Mouse (Mus musculus): ENCODE measurements around the gene Car9.
"Not testable (repeated sequence)": the region's sequence is repeated elsewhere in the genome, so short reads cannot be mapped to it uniquely, and the experiment has no call there.

Car9 gene

GRCm38 (mm10) chr4:43513300-43513699, 6.5 kb downstream of the Car9 start:
- in situ Hi-C loops (cut with MboI; ENCODE audit: low pct_unique_long_range_greater_than_20kb in 1 of 2, low sequenced_read_pairs in 2 of 2, unreplicated experiment in 1 of 2): no loop called here

GRCm38 (mm10) chr4:43513791-43514190, 7.0 kb downstream of the Car9 start:
- in situ Hi-C loops (cut with MboI; ENCODE audit: low pct_unique_long_range_greater_than_20kb in 1 of 2, low sequenced_read_pairs in 2 of 2, unreplicated experiment in 1 of 2): no loop called here

- in situ Hi-C loops (cut with MboI; ENCODE audit: low pct_unique_long_range_greater_than_20kb in 1 of 2, low sequenced_read_pairs in 2 of 2, unreplicated experiment in 1 of 2): no loop called here
Observed at GRCm38 (mm10) chr4:43515764-43516708, 9.3 kb downstream of the Car9 start.

- in situ Hi-C loops (cut with MboI; ENCODE audit: low pct_unique_long_range_greater_than_20kb in 1 of 2, low sequenced_read_pairs in 2 of 2, unreplicated experiment in 1 of 2): no loop called here
Observed at GRCm38 (mm10) chr4:43519551-43519950, 12.8 kb downstream of the Car9 start.

- in situ Hi-C loops (cut with MboI; ENCODE audit: low pct_unique_long_range_greater_than_20kb in 1 of 2, low sequenced_read_pairs in 2 of 2, unreplicated experiment in 1 of 2): no loop called here
Observed at GRCm38 (mm10) chr4:43519956-43520355, 13.2 kb downstream of the Car9 start.

DNA sequence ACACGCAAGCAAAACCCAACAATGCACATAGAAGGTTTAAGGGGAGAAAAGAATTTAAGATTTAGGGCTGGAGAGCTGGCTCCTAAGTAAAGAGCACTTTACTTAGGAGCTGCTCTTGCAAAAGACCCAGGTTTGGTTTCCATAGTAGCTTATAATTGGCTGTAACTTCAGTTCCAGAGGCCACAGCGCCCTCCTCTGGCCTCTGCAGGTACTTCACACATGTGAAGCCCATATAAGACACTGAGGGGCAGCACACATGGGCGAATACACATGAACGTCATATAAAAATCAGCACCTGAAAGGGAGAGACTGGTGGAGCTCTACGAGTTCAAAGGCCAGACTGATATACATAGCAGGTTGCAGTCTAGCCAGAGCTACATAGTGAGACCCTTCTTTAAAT, 21.1 kb downstream of the Car9 start:
- in situ Hi-C loops (cut with MboI; ENCODE audit: low pct_unique_long_range_greater_than_20kb in 1 of 2, low sequenced_read_pairs in 2 of 2, unreplicated experiment in 1 of 2): no loop called here

DNA sequence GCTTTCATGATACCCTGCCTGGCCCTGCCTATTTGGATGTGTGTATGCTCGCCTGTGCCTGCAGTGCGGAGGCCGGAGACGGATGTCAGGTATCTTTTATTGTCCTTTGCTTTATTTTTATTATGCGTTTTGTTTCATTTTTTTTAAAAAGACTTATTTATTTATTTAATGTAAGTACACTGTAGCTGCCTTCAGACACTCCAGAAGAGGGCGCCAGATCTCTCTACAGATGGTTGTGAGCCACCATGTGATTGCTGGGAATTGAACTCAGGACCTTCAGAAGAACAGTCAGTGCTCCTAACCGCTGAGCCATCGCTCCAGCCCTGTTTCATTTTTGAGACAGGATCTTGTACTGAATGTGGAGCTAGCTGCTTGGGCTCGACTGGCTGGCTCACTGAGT, 21.7 kb downstream of the Car9 start:
- in situ Hi-C loops (cut with MboI; ENCODE audit: low pct_unique_long_range_greater_than_20kb in 1 of 2, low sequenced_read_pairs in 2 of 2, unreplicated experiment in 1 of 2): no loop called here

DNA sequence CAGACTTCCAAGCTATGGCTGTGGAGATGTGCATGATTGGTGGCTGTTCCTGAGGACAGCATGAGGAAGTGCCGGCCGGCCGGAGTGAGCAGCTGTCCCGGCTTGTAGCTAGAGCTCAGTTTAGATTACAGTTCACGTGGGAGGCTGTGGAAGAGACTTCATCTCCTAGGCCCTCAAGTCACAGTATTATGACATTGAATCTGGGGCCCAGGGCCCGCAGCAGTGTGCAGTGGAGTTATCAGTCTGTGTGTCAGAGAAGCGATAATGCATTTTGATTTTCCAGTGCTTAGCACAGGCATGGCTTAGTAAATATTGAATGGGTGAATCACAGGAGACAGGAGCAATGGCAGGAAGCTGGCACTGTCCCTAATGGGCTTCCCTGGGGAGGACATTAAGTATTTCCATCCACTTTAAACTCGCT, 23.3 kb downstream of the Car9 start:
- in situ Hi-C loops (cut with MboI; ENCODE audit: low pct_unique_long_range_greater_than_20kb in 1 of 2, low sequenced_read_pairs in 2 of 2, unreplicated experiment in 1 of 2): no loop called here

- in situ Hi-C loops (cut with MboI; ENCODE audit: low pct_unique_long_range_greater_than_20kb in 1 of 2, low sequenced_read_pairs in 2 of 2, unreplicated experiment in 1 of 2): no loop called here
Observed at GRCm38 (mm10) chr4:43530581-43530980, 23.8 kb downstream of the Car9 start.

DNA sequence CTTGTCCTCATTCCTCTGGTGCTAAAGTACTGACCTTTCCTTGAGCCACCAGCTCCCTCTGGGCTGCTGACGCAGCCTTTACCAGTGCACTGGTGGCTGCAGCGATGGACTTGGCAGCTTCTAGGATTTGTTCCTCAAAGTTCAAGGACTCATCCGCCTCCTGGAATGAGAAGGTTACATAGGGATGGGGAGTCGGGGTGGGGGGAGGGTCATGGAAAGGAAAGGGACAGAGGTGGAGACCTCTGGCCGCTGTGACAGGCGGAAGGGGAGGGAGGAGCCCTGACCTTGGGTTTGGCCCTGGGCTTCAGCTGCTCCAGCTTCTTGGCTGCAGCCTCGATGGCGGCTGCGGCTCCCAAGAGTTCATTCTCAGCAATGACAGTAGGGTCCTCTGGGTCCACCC, 26.5 kb downstream of the Car9 start:
- in situ Hi-C loops (cut with MboI; ENCODE audit: low pct_unique_long_range_greater_than_20kb in 1 of 2, low sequenced_read_pairs in 2 of 2, unreplicated experiment in 1 of 2): no loop called here

DNA sequence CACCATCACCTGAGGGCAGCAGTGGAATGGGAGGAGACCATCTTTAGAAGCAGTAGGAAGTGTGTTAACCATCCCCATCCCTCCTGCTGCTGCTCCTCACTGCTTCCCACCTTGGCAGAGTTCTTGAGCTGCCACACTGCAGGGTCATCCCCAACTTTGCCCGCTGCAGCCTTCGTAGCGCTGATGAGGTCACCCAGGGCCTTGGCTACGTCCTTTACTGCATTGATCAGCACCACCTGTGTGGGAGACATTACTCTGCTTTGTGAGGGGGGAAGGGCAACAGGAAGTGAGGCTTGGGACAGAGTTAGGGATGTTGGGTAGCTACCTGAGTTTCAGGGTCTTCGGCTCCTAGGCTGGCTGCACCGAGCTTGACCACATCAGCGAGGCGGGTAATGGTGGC, 28.9 kb downstream of the Car9 start:
- in situ Hi-C loops (cut with MboI; ENCODE audit: low pct_unique_long_range_greater_than_20kb in 1 of 2, low sequenced_read_pairs in 2 of 2, unreplicated experiment in 1 of 2): no loop called here

DNA sequence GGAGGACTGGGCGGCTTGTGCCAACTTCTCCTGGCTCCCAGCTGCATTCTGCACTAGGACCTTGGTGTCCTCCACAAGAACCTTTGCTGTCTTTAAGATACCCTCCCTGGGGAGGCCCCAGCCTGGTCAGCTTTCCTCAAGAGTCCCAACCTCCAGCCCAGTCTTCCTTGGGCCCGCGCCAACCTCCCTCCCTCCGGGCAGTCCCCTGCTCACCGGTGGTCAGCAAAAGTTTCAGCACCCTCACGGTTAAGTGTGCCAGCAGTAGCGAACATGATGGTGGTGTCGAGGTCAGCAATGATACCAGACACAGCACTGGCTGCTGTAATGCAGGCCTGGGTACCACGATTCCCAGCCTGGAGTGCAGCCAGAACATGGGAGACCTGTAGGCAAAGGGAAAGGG, 29.3 kb downstream of the Car9 start:
- in situ Hi-C loops (cut with MboI; ENCODE audit: low pct_unique_long_range_greater_than_20kb in 1 of 2, low sequenced_read_pairs in 2 of 2, unreplicated experiment in 1 of 2): no loop called here

GRCm38 (mm10) chr4:43542044-43542443, 35.3 kb downstream of the Car9 start:
- in situ Hi-C loops (cut with MboI; ENCODE audit: low pct_unique_long_range_greater_than_20kb in 1 of 2, low sequenced_read_pairs in 2 of 2, unreplicated experiment in 1 of 2): no loop called here

DNA sequence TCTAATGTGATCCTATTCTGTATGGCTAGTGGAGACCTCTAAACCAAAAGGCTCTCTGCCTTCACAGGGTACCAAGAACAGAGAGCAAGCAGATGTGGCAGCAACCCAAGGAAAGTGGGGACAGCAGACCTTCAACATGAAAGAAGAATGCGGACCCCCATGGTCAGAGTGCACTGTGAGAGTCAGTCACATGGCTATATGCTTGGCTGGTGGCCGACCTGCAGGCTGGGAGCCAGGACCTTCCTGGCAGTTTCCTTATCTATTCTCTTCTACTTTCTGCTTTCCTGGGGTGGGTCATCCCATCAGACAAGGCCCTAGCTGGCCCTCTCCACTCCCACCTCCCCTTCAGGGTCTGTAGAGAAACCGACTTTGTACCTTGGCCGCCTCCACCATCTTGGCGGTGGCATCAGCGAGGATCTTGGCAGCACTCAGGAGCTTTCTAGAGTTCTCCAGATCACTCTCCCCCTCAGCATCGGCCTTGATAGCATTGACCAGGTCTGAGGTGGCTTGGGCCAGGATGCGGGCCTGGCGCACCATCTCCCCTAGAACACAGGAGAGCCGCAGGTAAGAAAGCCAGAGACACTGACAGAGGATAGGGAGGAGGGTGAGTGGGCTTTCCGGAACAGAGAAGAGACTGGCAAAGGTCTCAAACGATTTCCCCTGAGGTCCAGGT, 39.7 kb downstream of the Car9 start:
- in situ Hi-C loops (cut with MboI; ENCODE audit: low pct_unique_long_range_greater_than_20kb in 1 of 2, low sequenced_read_pairs in 2 of 2, unreplicated experiment in 1 of 2): no loop called here

GRCm38 (mm10) chr4:43547160-43547559, 40.4 kb downstream of the Car9 start:
- in situ Hi-C loops (cut with MboI; ENCODE audit: low pct_unique_long_range_greater_than_20kb in 1 of 2, low sequenced_read_pairs in 2 of 2, unreplicated experiment in 1 of 2): no loop called here

GRCm38 (mm10) chr4:43549055-43549454, 42.3 kb downstream of the Car9 start:
- in situ Hi-C loops (cut with MboI; ENCODE audit: low pct_unique_long_range_greater_than_20kb in 1 of 2, low sequenced_read_pairs in 2 of 2, unreplicated experiment in 1 of 2): no loop called here

- in situ Hi-C loops (cut with MboI; ENCODE audit: low pct_unique_long_range_greater_than_20kb in 1 of 2, low sequenced_read_pairs in 2 of 2, unreplicated experiment in 1 of 2): not testable (repeated sequence)
Observed at GRCm38 (mm10) chr4:43551854-43552253, 45.1 kb downstream of the Car9 start.

DNA sequence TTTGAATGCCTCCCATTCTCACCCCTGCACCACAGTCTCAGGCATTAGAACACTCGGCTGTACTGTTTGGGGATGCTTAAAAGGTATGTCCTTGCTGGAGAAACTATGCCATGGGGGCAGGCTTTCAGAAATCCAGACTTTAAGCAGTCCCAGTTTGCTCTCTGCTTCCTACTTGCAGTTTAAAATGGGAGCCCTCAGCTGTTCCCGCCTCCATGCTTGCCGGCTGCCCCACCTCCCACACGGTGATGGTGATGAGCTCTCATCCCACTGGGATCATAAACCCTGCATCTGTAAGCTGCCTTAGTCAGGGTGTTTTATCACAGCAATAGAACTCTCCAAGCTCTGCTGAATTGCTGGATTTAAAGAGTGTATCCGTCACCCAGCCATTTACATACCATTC, 45.7 kb downstream of the Car9 start:
- in situ Hi-C loops (cut with MboI; ENCODE audit: low pct_unique_long_range_greater_than_20kb in 1 of 2, low sequenced_read_pairs in 2 of 2, unreplicated experiment in 1 of 2): no loop called here

DNA sequence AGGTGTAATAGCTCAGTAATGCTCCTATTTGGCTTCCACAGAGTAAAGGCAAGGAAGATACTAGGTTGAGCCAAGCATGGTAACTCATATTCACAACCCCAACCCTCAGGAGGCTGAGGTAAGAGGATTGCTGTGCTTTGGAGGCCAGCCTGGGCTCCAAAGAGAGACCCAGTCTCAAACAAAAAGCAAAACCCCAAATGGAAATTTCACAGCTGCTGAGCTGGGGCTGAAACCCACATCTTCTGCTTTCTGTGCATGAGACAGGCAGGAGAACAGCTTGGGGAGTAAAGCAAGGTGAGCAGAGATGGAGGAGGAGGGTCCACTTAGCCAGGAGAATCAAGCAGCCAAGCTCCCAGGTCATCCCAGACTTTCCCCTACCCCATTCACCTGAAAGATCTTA, 47.1 kb downstream of the Car9 start:
- in situ Hi-C loops (cut with MboI; ENCODE audit: low pct_unique_long_range_greater_than_20kb in 1 of 2, low sequenced_read_pairs in 2 of 2, unreplicated experiment in 1 of 2): no loop called here

- in situ Hi-C loops (cut with MboI; ENCODE audit: low pct_unique_long_range_greater_than_20kb in 1 of 2, low sequenced_read_pairs in 2 of 2, unreplicated experiment in 1 of 2): no loop called here
Observed at GRCm38 (mm10) chr4:43555926-43556325, 49.2 kb downstream of the Car9 start.

All from mouse embryonic stem cell (cell line).